Mouse (Mus musculus) central nervous system, embryonic 11.5 days (tissue): ENCODE results near the gene Gprasp2. TPM values are rescaled to one million over a fixed set of nuclear protein-coding genes. Genes with fewer than 3 reads are reported as not detected.

Source experiments
- polyA plus RNA-seq: library from polyadenylated mRNA; depleted of rRNA; stranded (reverse); fragments of >200 nt; gene quantifications from 2 replicates; pipeline ENCODE4 v1.2.3, GENCODE M21; 2012; rRNA removed

The Gprasp2 gene
- polyA plus RNA-seq = 44.1 and 44.4 TPM in 2 replicates

GRCm38 (mm10) chrX:135838521-135839360 is at the start of gene Gprasp2:
TSS of gene Gprasp2 (plus strand) at chrX:135839034.

GRCm38 (mm10) chrX:135797212-135797644 is 41.6 kb upstream of the Gprasp2 start, which contains the start of gene Bhlhb9:
TSS of gene Bhlhb9 (plus strand) at chrX:135797594.

Other genes starting within 250 kb of the Gprasp2 start
- 0.11 and 0.40 TPM in 2 replicates for gene Nxf7, start 240.3 kb upstream of the Gprasp2 start, polyA plus RNA-seq
- 0.04 TPM in 1 of 2 replicates, not detected in the other for gene Prame, start 211.3 kb upstream of the Gprasp2 start, polyA plus RNA-seq
- not detected in 2 replicates for gene Tcp11x2, start 145.2 kb upstream of the Gprasp2 start, polyA plus RNA-seq
- gene Tmsb15a, start 113.8 kb upstream of the Gprasp2 start, polyA plus RNA-seq = not detected in 2 replicates
- 7.3 and 9.9 TPM in 2 replicates for gene Armcx5, start 96.3 kb upstream of the Gprasp2 start, polyA plus RNA-seq
- 90.7 and 97.5 TPM in 2 replicates for gene Gprasp1, start 96.3 kb upstream of the Gprasp2 start, polyA plus RNA-seq
- gene Bhlhb9, start 41.4 kb upstream of the Gprasp2 start, polyA plus RNA-seq = 38.9 and 40.8 TPM in 2 replicates
- gene Arxes2, start 154.8 kb downstream of the Gprasp2 start, polyA plus RNA-seq = 57.2 and 65.6 TPM in 2 replicates
- 13.1 and 15.1 TPM in 2 replicates for gene Arxes1, start 194.3 kb downstream of the Gprasp2 start, polyA plus RNA-seq
- gene Bex2, start 229.2 kb downstream of the Gprasp2 start, polyA plus RNA-seq = 186 and 331 TPM in 2 replicates
- gene Nxf3, start 246.2 kb downstream of the Gprasp2 start, polyA plus RNA-seq = 0.06 and 0.14 TPM in 2 replicates